In the genomic region with DNA sequence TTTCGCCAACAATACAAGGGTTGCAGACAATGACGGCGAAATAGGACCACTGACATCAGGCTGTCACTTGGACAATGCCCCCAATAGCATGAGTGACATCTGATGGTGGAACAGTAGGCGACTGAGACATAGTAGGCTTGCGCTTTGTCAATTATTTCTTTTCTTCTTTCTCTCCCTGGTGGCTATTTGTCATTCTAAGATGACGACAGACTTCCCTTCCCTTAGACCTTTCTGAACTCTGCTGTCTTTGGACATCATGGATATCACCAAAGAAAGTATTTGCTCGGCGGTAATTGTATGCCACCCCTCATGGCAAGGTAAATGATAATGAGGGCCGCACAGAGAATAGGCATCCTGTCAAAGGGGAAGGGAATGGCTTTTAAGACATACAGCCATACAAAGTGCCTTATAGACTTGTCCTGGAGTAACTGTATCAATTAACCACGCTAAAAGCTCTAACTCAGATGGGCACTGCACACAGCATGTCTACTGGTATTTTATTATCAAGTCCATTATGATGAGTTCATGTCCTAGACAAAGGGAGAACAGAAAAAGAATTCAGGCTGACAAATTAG, we compare ENCODE assay signal across 20 mouse cellular contexts.
DNase-seq lines count a peak whose midpoint lies in the region; ATAC-seq and TF ChIP-seq lines count a peak whose summit lies in the region.
"Had no signal": no experiment of that assay in that cellular context is flagged by ENCODE, and none has a peak within 500 bp of the region (broad histone marks: within the 10 kb centered on the region; RNA-seq: fewer than 3 reads in every experiment).

No protein-coding gene starts in this region.

- no peak overlapping the region for H3K4me3 ChIP-seq in hindbrain, embryonic 10.5 days
- H3K4me3 ChIP-seq in hindbrain, postnatal 0 days (ENCODE audit: low read length) = no peak overlapping the region
- no peak overlapping the region for H3K4me3 ChIP-seq in embryonic facial prominence, embryonic 14.5 days (ENCODE audit: low read depth, low read length)
- no peak overlapping the region for H3K4me3 ChIP-seq in forebrain, embryonic 15.5 days
- H3K4me3 ChIP-seq in midbrain, embryonic 14.5 days (replicated peaks; ENCODE audit: low read depth, low read length) = no peak overlapping the region
- no peak overlapping the region for H3K4me3 ChIP-seq in kidney, embryonic 15.5 days (replicated peaks)
- H3K4me3 ChIP-seq: gastrocnemius, adult 2 months; heart, embryonic 15.5 days; hindbrain, embryonic 15.5 days; liver, embryonic 12.5 days had no signal

- no peak overlapping the region for H3K9ac ChIP-seq in hindbrain, postnatal 0 days (replicated peaks; ENCODE audit: low read length)
- H3K9ac ChIP-seq in embryonic facial prominence, embryonic 14.5 days (ENCODE audit: low read depth, low read length) = no peak overlapping the region
- H3K9ac ChIP-seq in forebrain, embryonic 15.5 days (replicated peaks) = no peak overlapping the region
- H3K9ac ChIP-seq in midbrain, embryonic 14.5 days (replicated peaks; ENCODE audit: low read length) = no peak overlapping the region
- H3K9ac ChIP-seq in kidney, embryonic 15.5 days = no peak overlapping the region
- H3K9ac ChIP-seq: heart, embryonic 15.5 days; hindbrain, embryonic 15.5 days; liver, embryonic 12.5 days; lung, embryonic 14.5 days had no signal

- no peaks in the 10 kb centered on the region for H3K9me3 ChIP-seq in hindbrain, embryonic 10.5 days
- H3K9me3 ChIP-seq in hindbrain, postnatal 0 days (ENCODE audit: low read length) = no peaks in the 10 kb centered on the region
- no peaks in the 10 kb centered on the region for H3K9me3 ChIP-seq in embryonic facial prominence, embryonic 14.5 days (ENCODE audit: control insufficient read depth, low read length)
- no peaks in the 10 kb centered on the region for H3K9me3 ChIP-seq in forebrain, embryonic 15.5 days
- no peaks in the 10 kb centered on the region for H3K9me3 ChIP-seq in midbrain, embryonic 14.5 days (ENCODE audit: control insufficient read depth, low read length)
- H3K9me3 ChIP-seq in kidney, embryonic 15.5 days (replicated peaks) = no peaks in the 10 kb centered on the region
- H3K9me3 ChIP-seq: heart, embryonic 15.5 days; hindbrain, embryonic 15.5 days; liver, embryonic 12.5 days had no signal

- peaks cover 76% of the 10 kb centered on the region for H3K4me1 ChIP-seq in hindbrain, embryonic 10.5 days (replicated peaks)
- peaks cover 5% of the 10 kb centered on the region; the same call in 1 of the 2 replicates for H3K4me1 ChIP-seq in hindbrain, postnatal 0 days (ENCODE audit: insufficient read depth, low read length)
- H3K4me1 ChIP-seq in embryonic facial prominence, embryonic 14.5 days (ENCODE audit: control insufficient read depth, insufficient read depth, low read length) = no peaks in the 10 kb centered on the region
- H3K4me1 ChIP-seq in forebrain, embryonic 15.5 days = peaks cover 20% of the 10 kb centered on the region
- peaks cover 41% of the 10 kb centered on the region for H3K4me1 ChIP-seq in midbrain, embryonic 14.5 days (ENCODE audit: control insufficient read depth, insufficient read depth, low read length)
- no peaks in the 10 kb centered on the region for H3K4me1 ChIP-seq in kidney, embryonic 15.5 days
- H3K4me1 ChIP-seq: liver, embryonic 12.5 days had no signal

- H3K36me3 ChIP-seq in hindbrain, embryonic 10.5 days = no peaks in the 10 kb centered on the region
- H3K36me3 ChIP-seq in hindbrain, postnatal 0 days (ENCODE audit: insufficient read depth, low read length) = no peaks in the 10 kb centered on the region
- no peaks in the 10 kb centered on the region for H3K36me3 ChIP-seq in embryonic facial prominence, embryonic 14.5 days (ENCODE audit: control insufficient read depth, insufficient read depth, low read length)
- no peaks in the 10 kb centered on the region for H3K36me3 ChIP-seq in forebrain, embryonic 15.5 days
- H3K36me3 ChIP-seq in midbrain, embryonic 14.5 days (ENCODE audit: control insufficient read depth, insufficient read depth, low read length) = no peaks in the 10 kb centered on the region
- no peaks in the 10 kb centered on the region for H3K36me3 ChIP-seq in kidney, embryonic 15.5 days
- H3K36me3 ChIP-seq: heart, embryonic 15.5 days; hindbrain, embryonic 15.5 days; liver, embryonic 12.5 days had no signal

- 25% methylated on average over 10 of the region's 10 CpGs for WGBS in hindbrain, embryonic 10.5 days
- WGBS in hindbrain, postnatal 0 days = 28% methylated on average over 10 of the region's 10 CpGs
- 69% methylated on average over 10 of the region's 10 CpGs for WGBS in embryonic facial prominence, embryonic 14.5 days
- WGBS in forebrain, embryonic 15.5 days = 13% methylated on average over 10 of the region's 10 CpGs
- 6% methylated on average over 10 of the region's 10 CpGs for WGBS in midbrain, embryonic 14.5 days
- 83% methylated on average over 10 of the region's 10 CpGs for WGBS in kidney, embryonic 15.5 days

- TF ChIP-seq CTCF in hindbrain, postnatal 0 days (IDR thresholded peaks at IDR 0.05; ENCODE audit: low read depth) = no peak

- 0 out of 2 replicates have a peak overlapping the region, but pooled peaks have one; percentile 71 for H3K27ac ChIP-seq in hindbrain, embryonic 10.5 days
- no peak overlapping the region for H3K27ac ChIP-seq in hindbrain, postnatal 0 days
- H3K27ac ChIP-seq in embryonic facial prominence, embryonic 14.5 days (replicated peaks; ENCODE audit: low read depth, low read length) = no peak overlapping the region
- H3K27ac ChIP-seq in forebrain, embryonic 15.5 days (replicated peaks) = no peak overlapping the region
- peak overlapping the region; percentile 10; the same call in 1 of the 2 replicates for H3K27ac ChIP-seq in midbrain, embryonic 14.5 days (replicated peaks; ENCODE audit: low read depth, low read length)
- no peak overlapping the region for H3K27ac ChIP-seq in kidney, embryonic 15.5 days
- H3K27ac ChIP-seq: gastrocnemius, adult 2 months; heart, embryonic 15.5 days; hindbrain, embryonic 15.5 days; liver, embryonic 12.5 days had no signal

- DNase-seq in hindbrain, embryonic 10.5 days (ENCODE audit: low spot score) = peak; percentile 63
- no peak for DNase-seq in hindbrain, postnatal 0 days (ENCODE audit: low spot score)
- peak; percentile 26 for DNase-seq in embryonic facial prominence, embryonic 14.5 days (ENCODE audit: low spot score)
- DNase-seq in midbrain, embryonic 14.5 days = peak; percentile 57
- DNase-seq in natural killer cell, adult 2 months (ENCODE audit: low spot score in 2 of 2) = no peak
- DNase-seq in frontal cortex, postnatal 14 days (ENCODE audit: low spot score in 2 of 2) = no peak
- DNase-seq: adrenal gland, postnatal 25 days; B cell, adult 2 months; cerebellum, adult 9-10 months; gastrocnemius, adult 2 months; kidney, adult 11 months; kidney, postnatal 10 days; lung, embryonic 14.5 days; lung, postnatal 4 days had no signal

- no peak for ATAC-seq in hindbrain, postnatal 0 days
- peak; percentile 50; the same call in 1 of the 2 replicates for ATAC-seq in embryonic facial prominence, embryonic 14.5 days (ENCODE audit: low read depth)
- peak; percentile 60 for ATAC-seq in forebrain, embryonic 15.5 days (replicated peaks)
- ATAC-seq in midbrain, embryonic 14.5 days (ENCODE audit: low FRiP score, low TSS enrichment) = peak; percentile 71
- ATAC-seq in kidney, embryonic 15.5 days (replicated peaks; ENCODE audit: low FRiP score) = no peak
- ATAC-seq: liver, embryonic 12.5 days; Patski had no signal

- H3K4me2 ChIP-seq in hindbrain, postnatal 0 days (ENCODE audit: low read depth, low read length) = no peak overlapping the region
- no peak overlapping the region for H3K4me2 ChIP-seq in embryonic facial prominence, embryonic 14.5 days (ENCODE audit: low read depth, low read length)
- no peak overlapping the region for H3K4me2 ChIP-seq in forebrain, embryonic 15.5 days (replicated peaks)
- H3K4me2 ChIP-seq in midbrain, embryonic 14.5 days (ENCODE audit: low read length) = no peak overlapping the region
- no peak overlapping the region for H3K4me2 ChIP-seq in kidney, embryonic 15.5 days
- H3K4me2 ChIP-seq: heart, embryonic 15.5 days; hindbrain, embryonic 15.5 days; liver, embryonic 12.5 days; lung, embryonic 14.5 days had no signal

- H3K27me3 ChIP-seq in hindbrain, embryonic 10.5 days (ENCODE audit: insufficient read depth, poor library complexity, severe bottlenecking) = peaks cover 36% of the 10 kb centered on the region
- H3K27me3 ChIP-seq in hindbrain, postnatal 0 days (ENCODE audit: insufficient read depth, low read length) = no peaks in the 10 kb centered on the region
- no peaks in the 10 kb centered on the region for H3K27me3 ChIP-seq in embryonic facial prominence, embryonic 14.5 days (replicated peaks; ENCODE audit: control insufficient read depth, insufficient read depth, low read length)
- H3K27me3 ChIP-seq in forebrain, embryonic 15.5 days = no peaks in the 10 kb centered on the region
- peaks cover 4% of the 10 kb centered on the region; the same call in 1 of the 2 replicates for H3K27me3 ChIP-seq in midbrain, embryonic 14.5 days (ENCODE audit: control insufficient read depth, insufficient read depth, low read length)
- no peaks in the 10 kb centered on the region for H3K27me3 ChIP-seq in kidney, embryonic 15.5 days
- H3K27me3 ChIP-seq: heart, embryonic 15.5 days; liver, embryonic 12.5 days; Patski had no signal

Comparison
In these comparisons a context has a peak if more than half of its experiments do, and no peak if none do; other contexts are left out.
1. DNase-seq: peak in hindbrain, embryonic 10.5 days (single experiment), embryonic facial prominence, embryonic 14.5 days (single experiment) and midbrain, embryonic 14.5 days (single experiment); none in hindbrain, postnatal 0 days (single experiment), natural killer cell, adult 2 months (0 of 2) and frontal cortex, postnatal 14 days (0 of 2).
2. H3K27ac ChIP-seq: peak in hindbrain, embryonic 10.5 days (single experiment) and midbrain, embryonic 14.5 days (single experiment); none in hindbrain, postnatal 0 days (single experiment), embryonic facial prominence, embryonic 14.5 days (single experiment), forebrain, embryonic 15.5 days (single experiment) and kidney, embryonic 15.5 days (single experiment).
3. ATAC-seq: peak in embryonic facial prominence, embryonic 14.5 days (single experiment), forebrain, embryonic 15.5 days (single experiment) and midbrain, embryonic 14.5 days (single experiment); none in hindbrain, postnatal 0 days (single experiment) and kidney, embryonic 15.5 days (single experiment).